Mouse (Mus musculus) ES-E14 (cell line): ENCODE data around the gene Pde9a. TPM values are rescaled to one million over a fixed set of nuclear protein-coding genes. Genes with fewer than 3 reads are reported as not detected.

Experiments used
- DNase-seq: peaks from one replicate; pipeline ENCODE4 v3.0.0-alpha.2; 2013; ENCODE audit warnings: low read depth, low spot score
- H3K27ac ChIP-seq: 2 replicates; pipeline ENCODE4 v1.5.1; 2012; ENCODE audit warnings: low read depth, mild to moderate bottlenecking, low read length, moderate library complexity, mixed read lengths; ENCODE audit not compliant: poor library complexity, insufficient read depth, severe bottlenecking
- H3K36me3 ChIP-seq: 2 replicates; pipeline ENCODE4 v1.6.1; 2012; ENCODE audit warnings: mild to moderate bottlenecking, low read length, moderate library complexity, mixed read lengths; ENCODE audit not compliant: control insufficient read depth, poor library complexity, insufficient read depth, severe bottlenecking
- H3K4me1 ChIP-seq, 2 experiments: fragments of 150-350 bp in 1 of 2; sonication (generic) in 1 of 2; 2 replicates each; pipeline ENCODE4 v1.6.1; 2012; ENCODE audit warnings: low read length in 2 of 2, mild to moderate bottlenecking in 1 of 2, mixed read lengths in 1 of 2; ENCODE audit not compliant: control insufficient read depth in 2 of 2, insufficient read depth in 2 of 2, poor library complexity in 1 of 2
- H3K4me3 ChIP-seq, 2 experiments: fragments of 150-350 bp in 1 of 2; sonication (generic) in 1 of 2; 2 replicates each; pipeline ENCODE4 v1.5.1; 2012; ENCODE audit warnings: low read length in 2 of 2, low read depth in 1 of 2, mild to moderate bottlenecking in 1 of 2, mixed read lengths in 1 of 2; ENCODE audit not compliant: insufficient read depth in 1 of 2, poor library complexity in 1 of 2, severe bottlenecking in 1 of 2
- H3K9ac ChIP-seq: 2 replicates; pipeline ENCODE4 v1.6.1; 2012; ENCODE audit warnings: low read depth, mild to moderate bottlenecking, low read length, mixed read lengths; ENCODE audit not compliant: poor library complexity, insufficient read depth, severe bottlenecking
- H3K9me3 ChIP-seq: fragments of 150-350 bp; sonication (generic); 2 replicates; pipeline ENCODE4 v1.6.1; 2012; ENCODE audit warnings: low read depth, mild to moderate bottlenecking, low read length; ENCODE audit not compliant: control insufficient read depth, insufficient read depth
- CHD2 ChIP-seq: IDR thresholded peaks from 2 replicates; pipeline ENCODE4 v1.6.1; 2014; ENCODE audit warnings: mild to moderate bottlenecking, low read depth, low read length, inconsistent platforms
- HCFC1 ChIP-seq: IDR thresholded peaks from 2 replicates; pipeline ENCODE4 v1.6.1; 2012; ENCODE audit warnings: low read length, inconsistent platforms, borderline replicate concordance; ENCODE audit not compliant: insufficient read depth
- MAFK ChIP-seq: IDR thresholded peaks from 2 replicates; pipeline ENCODE4 v1.6.1; 2014; ENCODE audit warnings: mild to moderate bottlenecking, low read depth, low read length, inconsistent platforms; ENCODE audit not compliant: insufficient read depth
- ZC3H11A ChIP-seq: IDR thresholded peaks from 2 replicates; pipeline ENCODE4 v1.6.1; 2012; ENCODE audit warnings: low read depth, mild to moderate bottlenecking, inconsistent platforms, low read length, borderline replicate concordance
- ZNF384 ChIP-seq: IDR thresholded peaks from 2 replicates; pipeline ENCODE4 v1.6.1; 2012; ENCODE audit warnings: low read depth, low read length, inconsistent platforms
- in situ Hi-C, 2 experiments: fragments of 600-800 bp; cut with MboI; formaldehyde crosslinking; loops; one replicate each; pipeline ENCODE4 v1.15.1; 2025; ENCODE audit warnings: low sequenced_read_pairs in 2 of 2, inconsistent platforms in 1 of 2; ENCODE audit not compliant: unreplicated experiment in 2 of 2
- total RNA-seq: library from RNA; depleted of rRNA; stranded (reverse); fragments of 300-350 nt; gene quantifications from 2 replicates; pipeline ENCODE4 v1.2.3, GENCODE M21; 2012; rRNA removed

The Pde9a gene
- total RNA-seq, 1 experiment: 3.9 TPM

DNA sequence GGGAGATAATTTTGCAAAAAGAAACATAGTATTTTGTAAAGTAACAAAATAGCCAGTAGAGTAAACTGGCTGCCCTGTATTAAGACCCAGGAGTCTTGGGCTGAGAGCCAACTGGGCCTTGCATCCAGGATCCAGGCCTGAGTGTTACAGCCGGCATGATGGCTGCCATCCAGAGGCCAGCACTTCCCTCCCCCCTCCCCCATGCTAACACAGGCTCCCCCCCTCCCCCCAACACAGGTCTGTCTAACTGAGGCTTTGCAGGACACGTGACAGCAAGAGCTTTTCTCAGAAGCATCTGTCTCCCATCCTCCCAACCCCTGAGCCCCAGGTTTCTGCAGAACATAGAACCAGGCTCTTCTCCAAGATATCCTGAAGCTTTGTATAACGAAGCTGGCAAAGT, 134.9 kb downstream of the Pde9a start:
- TF ChIP-seq HCFC1 (no peak), ZNF384 (no peak), CHD2 (no peak), ZC3H11A (no peak), MAFK (no peak)
- in situ Hi-C loops: no loop called here
- H3K4me1 ChIP-seq: peaks cover 4 to 7% of the 10 kb centered on the region in 2 experiments; a peak in 2 of 4 replicates
- H3K9ac ChIP-seq: peak overlapping the region; percentile 39; the same call in 1 of the 2 replicates
- H3K9me3 ChIP-seq: no peaks in the 10 kb centered on the region
- H3K4me3 ChIP-seq: peak overlapping the region; percentile 89 to 91
- peaks cover 13% of the 10 kb centered on the region for H3K36me3 ChIP-seq
- no peak overlapping the region; the same call in 1 of the 2 replicates for H3K27ac ChIP-seq
- DNase-seq: no peak

DNA sequence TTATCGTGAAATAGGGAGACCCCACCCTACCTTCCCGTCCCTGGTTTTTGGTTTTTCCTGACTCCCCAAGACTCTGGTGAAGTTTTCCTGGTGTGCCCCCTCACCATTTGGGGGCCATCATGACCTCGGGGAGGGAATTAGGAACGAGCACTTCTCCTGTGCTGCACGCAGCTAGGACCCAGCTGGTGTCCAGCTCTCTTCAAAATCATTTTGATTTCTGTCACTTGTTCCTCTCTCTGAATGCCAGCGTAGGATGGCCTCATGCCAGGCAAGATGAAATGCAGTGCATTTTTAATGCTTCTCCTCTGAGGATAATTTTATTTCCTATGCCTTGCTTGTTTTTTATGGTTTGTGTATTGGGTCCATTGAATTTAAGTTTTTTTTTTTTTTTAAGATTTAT, 135.9 kb downstream of the Pde9a start:
- no peak overlapping the region for H3K9ac ChIP-seq

DNA sequence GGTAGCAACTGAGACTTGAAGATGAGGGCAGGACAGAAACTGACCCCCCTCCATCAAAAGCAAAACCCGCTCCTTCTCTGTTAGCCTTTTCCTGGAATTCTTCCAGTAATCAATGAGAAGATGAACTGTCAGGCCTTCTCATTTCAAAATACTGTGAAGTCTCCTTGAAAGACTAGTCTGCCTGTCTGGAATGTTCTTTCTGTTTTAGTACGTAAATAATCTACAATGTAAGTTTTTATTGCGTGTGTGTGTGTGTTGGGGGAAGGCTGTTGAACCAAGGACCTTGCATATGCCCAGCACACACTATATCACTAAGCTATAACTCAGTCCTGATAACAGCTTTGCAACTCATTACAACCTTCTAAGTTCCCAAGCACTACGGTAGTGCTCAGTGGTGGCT, 139.1 kb downstream of the Pde9a start:
- no peak for TF ChIP-seq MAFK
- TF ChIP-seq CHD2: no peak
- TF ChIP-seq ZNF384: no peak
- no peak for TF ChIP-seq HCFC1
- no peak for TF ChIP-seq ZC3H11A
- in situ Hi-C loops: no loop called here
- peaks cover 30% of the 10 kb centered on the region for H3K36me3 ChIP-seq
- no peak overlapping the region for H3K9ac ChIP-seq
- H3K4me1 ChIP-seq: peaks cover 7 to 20% of the 10 kb centered on the region in 2 experiments; a peak in 3 of 4 replicates
- DNase-seq: no peak
- no peak overlapping the region for H3K4me3 ChIP-seq
- H3K27ac ChIP-seq: no peak overlapping the region; the same call in 1 of the 2 replicates
- H3K9me3 ChIP-seq: no peaks in the 10 kb centered on the region

More for the DNA sequence above, 135.9 kb downstream of the Pde9a start:
- Histone ChIP-seq H3K27ac (no peak overlapping the region), H3K4me1 (peaks cover 4 to 7% of the 10 kb centered on the region in 2 experiments; a peak in 3 of 4 replicates), H3K36me3 (peaks cover 17% of the 10 kb centered on the region), H3K9me3 (no peaks in the 10 kb centered on the region), H3K4me3 (no peak overlapping the region)
- in situ Hi-C loops: no loop called here
- no peak for DNase-seq
- no peak for TF ChIP-seq HCFC1
- no peak for TF ChIP-seq ZNF384
- no peak for TF ChIP-seq CHD2
- no peak for TF ChIP-seq MAFK
- TF ChIP-seq ZC3H11A: no peak

DNA sequence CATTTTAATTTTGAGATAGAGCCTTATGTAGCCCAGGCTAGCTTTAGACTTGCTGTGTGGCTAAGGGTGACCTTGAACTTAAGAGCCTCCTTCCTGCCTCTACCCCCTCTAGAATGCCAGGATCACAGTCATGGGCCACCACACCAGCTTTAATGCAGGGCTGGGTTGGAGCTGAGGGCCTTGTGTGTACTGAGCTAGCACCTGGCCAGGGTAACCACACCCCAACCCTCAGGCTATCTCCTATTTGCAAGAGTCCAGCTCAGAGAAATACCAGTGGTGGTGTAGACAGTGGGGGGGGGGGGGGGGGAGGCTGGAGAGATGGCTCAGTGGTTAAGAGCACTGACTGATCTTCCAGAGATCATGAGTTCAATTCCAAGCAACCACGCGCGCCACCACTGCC, 139.8 kb downstream of the Pde9a start:
- H3K36me3 ChIP-seq: peaks cover 30% of the 10 kb centered on the region
- H3K4me3 ChIP-seq: no peak overlapping the region
- no peak for DNase-seq
- H3K9ac ChIP-seq: no peak overlapping the region
- H3K4me1 ChIP-seq: peaks cover 7 to 21% of the 10 kb centered on the region in 2 experiments
- H3K27ac ChIP-seq: no peak overlapping the region
- in situ Hi-C loops: no loop called here
- TF ChIP-seq CHD2: no peak
- TF ChIP-seq ZC3H11A: no peak
- no peak for TF ChIP-seq MAFK
- TF ChIP-seq ZNF384: no peak
- TF ChIP-seq HCFC1: no peak
- H3K9me3 ChIP-seq: no peaks in the 10 kb centered on the region

Other genes with a start within 250 kb of the Pde9a start
- gene Tff2, start 241.9 kb upstream of the Pde9a start, total RNA-seq: not detected in 2 replicates
- not detected in 2 replicates for gene Tff1, start 220.9 kb upstream of the Pde9a start, total RNA-seq
- 0.36 and 0.37 TPM in 2 replicates for gene Tmprss3, start 187.2 kb upstream of the Pde9a start, total RNA-seq
- gene Ubash3a, start 178.3 kb upstream of the Pde9a start, total RNA-seq: 6.7 and 11.2 TPM in 2 replicates
- gene Rsph1, start 108.8 kb upstream of the Pde9a start, total RNA-seq: 1.4 and 1.9 TPM in 2 replicates
- gene Slc37a1, start 99.4 kb upstream of the Pde9a start, total RNA-seq: 37.5 and 64.8 TPM in 2 replicates
- 56.6 and 58.5 TPM in 2 replicates for gene Wdr4, start 133.8 kb downstream of the Pde9a start, total RNA-seq
- gene Ndufv3, start 133.9 kb downstream of the Pde9a start, total RNA-seq: 206 and 242 TPM in 2 replicates
- 16.3 and 20.8 TPM in 2 replicates for gene Pknox1, start 178.5 kb downstream of the Pde9a start, total RNA-seq